Mouse (Mus musculus): Measurements from ENCODE around the gene Tut1.
"Not testable (repeated sequence)": the region's sequence is repeated elsewhere in the genome, so short reads cannot be mapped to it uniquely, and the experiment has no call there.

Gene Tut1

GRCm38 (mm10) chr19:8984255-8984868 lies 30.7 kb downstream of the Tut1 start:
- peak; percentile 52 for DNase-seq

DNA sequence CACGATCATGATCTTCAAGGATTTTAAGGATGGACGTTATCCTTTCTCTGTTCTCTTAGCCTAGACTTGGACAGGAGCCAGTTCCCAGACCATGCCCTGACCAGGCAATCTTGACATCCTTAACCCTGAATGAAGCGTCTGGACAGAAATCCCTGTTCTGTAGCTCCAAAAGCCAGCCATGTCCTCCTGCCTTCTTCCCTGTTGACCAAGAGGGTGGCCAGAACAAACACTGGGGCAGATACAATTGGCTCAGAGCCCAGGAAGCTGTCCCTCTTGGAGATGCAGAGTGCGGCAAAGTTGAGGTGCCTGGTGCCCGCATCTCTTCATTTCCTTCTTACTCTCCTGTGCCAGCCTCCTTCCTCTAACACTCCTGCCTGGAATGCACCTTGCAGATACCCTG lies 32.2 kb downstream of the Tut1 start:
- DNase-seq: no peak

GRCm38 (mm10) chr19:8987816-8988215 lies 34.2 kb downstream of the Tut1 start:
- no peak for DNase-seq

- DNase-seq: no peak
Measured at GRCm38 (mm10) chr19:8988346-8989065, 34.9 kb downstream of the Tut1 start.

GRCm38 (mm10) chr19:8989066-8989566 lies 35.5 kb downstream of the Tut1 start, which contains the start of gene Ahnak:
Gene Ahnak (plus strand): TSS chr19:8989284.
- DNase-seq: peak; percentile 56

GRCm38 (mm10) chr19:8989567-8990431 lies 36.2 kb downstream of the Tut1 start:
- peak; percentile 76 for DNase-seq

DNA sequence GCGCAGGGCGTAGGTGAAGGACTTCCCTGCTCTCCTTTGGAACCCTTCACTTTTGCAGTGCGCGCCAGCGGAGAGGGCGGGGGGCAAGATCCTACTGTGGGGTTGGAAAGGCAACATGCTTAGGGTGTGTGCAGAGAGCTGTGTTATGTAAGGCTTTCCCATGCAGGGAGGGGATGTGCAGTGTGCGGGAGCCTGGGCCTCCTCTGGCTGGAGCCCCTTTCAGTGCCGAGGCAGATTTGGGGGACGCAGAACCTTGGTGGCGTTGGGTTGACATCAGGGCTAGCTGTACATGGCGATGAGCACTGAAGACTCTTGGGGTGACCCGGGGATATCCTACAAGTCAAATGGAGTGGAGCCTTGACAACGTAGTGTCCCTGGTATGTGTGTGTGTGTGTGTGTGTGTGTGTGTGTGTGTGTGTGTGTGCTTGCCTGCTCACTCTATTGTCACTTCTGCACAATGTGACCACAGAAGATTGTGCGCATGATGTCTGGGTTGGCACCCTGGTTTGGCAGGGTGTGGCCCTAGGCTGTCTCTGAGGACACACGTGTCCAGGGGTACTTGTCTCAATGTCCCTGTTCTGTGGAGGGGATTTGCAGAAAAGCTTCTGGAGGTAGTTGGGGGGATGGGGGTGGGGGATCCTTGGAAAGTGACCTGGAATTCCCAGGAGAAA lies 36.9 kb downstream of the Tut1 start:
- peak; percentile 32 for DNase-seq

- DNase-seq: no peak
Measured at GRCm38 (mm10) chr19:8991245-8991870, 37.7 kb downstream of the Tut1 start.

- DNase-seq: no peak
Measured at GRCm38 (mm10) chr19:8991871-8992735, 38.5 kb downstream of the Tut1 start.

DNA sequence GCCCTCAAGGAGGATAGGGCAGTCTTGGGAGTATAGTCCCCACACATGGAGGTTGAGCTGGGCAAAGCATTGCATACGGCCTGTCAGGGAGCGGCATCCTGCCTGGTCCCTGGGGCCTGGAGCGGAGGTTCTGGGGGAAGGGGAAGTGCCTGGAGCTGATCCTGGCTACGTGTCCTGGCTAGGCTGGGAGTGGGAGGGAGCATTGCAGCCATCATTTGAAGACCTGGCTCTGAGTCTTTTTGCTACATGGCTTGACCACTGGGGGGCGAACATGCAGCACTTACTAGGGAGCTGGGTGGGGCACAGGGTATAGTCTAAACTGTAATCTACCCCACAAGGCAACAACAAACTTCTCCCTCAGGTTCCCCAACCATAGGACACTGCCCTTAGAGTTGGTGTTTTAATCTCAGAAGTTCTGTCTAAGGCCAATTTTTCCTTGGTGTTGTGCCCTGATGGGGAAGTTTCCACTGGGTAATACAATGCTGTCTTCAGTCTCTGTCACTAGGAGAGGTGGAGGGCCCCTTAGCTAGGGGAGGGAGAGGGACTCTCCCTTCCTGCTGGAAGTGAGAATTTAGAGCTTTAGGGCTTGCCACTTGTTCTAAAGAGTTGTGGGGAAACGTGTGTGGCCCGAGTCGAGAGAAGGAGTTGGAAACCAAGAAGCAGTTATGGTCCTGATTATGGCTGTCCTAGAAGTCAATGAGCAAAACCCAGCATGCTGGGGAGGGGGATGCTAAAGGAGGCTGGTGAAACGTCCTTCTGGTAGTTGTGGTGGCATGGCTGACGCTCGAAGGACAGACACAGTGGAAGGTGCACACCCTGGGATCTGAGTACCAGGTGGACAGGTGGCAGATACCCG lies 39.4 kb downstream of the Tut1 start:
- DNase-seq: peak; percentile 94

GRCm38 (mm10) chr19:8993625-8993912 lies 39.9 kb downstream of the Tut1 start:
- DNase-seq: no peak

DNA sequence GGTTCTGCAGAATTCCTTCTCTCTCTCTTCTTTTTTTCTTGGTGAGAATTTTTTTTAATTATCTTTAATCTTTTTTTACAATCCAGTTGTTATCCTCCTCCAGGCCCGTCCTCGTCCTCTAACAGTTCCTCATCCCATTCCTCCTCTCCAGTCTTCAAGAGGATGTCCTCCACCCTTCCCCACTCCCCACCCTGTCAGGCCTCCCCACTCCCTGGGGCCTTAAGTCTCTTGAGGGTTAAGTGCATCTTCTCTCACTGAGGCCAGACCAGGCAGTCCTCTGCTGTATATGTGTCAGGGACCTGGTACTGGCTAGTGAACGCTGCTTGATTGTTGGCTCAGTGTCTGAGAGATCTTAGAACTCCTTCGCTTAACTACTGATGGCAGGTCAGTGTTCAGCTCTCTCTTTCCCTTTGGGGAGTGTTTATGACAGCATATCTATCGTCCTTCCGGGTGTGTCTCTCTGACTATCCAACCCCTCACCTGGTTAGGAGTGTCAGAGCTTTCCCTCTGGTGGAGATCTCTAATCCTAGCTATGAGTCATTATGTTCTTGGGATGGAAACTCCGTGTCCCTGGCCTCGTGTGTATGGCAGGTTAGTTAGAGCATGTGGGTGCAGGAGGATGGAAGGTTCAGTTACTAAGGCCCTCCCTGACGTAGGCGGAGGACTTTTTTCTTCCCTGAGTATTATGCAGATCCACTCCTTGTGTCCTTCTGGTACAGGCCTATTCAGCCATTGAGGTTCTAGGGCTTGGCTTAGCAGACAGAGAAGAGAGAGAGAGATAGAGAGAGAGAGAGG lies 41.4 kb downstream of the Tut1 start:
- no peak for DNase-seq

- no peak for DNase-seq
Measured at GRCm38 (mm10) chr19:8996601-8997000, 43.0 kb downstream of the Tut1 start.

DNA sequence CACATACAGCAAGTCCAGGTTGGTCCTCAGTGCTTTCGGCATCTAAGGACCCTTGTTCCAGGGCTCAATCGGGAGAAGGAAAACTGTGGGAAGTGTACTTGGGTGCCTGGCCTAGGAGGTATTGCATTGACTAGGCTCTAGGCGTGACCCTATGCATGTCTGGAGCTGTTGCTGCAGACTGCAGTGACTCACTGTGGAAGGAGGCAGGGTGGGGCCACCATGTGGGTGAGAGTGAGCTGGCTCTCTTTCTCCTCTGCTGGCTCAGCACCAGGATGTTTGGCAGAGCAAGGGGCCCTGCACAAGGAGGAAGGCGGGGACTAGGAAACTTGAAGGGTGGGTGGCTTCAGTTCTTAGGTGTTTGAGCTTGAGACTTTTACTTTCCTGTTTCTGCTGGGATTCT lies 43.9 kb downstream of the Tut1 start:
- peak; percentile 83 for DNase-seq

GRCm38 (mm10) chr19:8998546-8998945 lies 44.9 kb downstream of the Tut1 start:
- DNase-seq: no peak

- DNase-seq: no peak
Measured at GRCm38 (mm10) chr19:8999223-8999622, 45.6 kb downstream of the Tut1 start.

DNA sequence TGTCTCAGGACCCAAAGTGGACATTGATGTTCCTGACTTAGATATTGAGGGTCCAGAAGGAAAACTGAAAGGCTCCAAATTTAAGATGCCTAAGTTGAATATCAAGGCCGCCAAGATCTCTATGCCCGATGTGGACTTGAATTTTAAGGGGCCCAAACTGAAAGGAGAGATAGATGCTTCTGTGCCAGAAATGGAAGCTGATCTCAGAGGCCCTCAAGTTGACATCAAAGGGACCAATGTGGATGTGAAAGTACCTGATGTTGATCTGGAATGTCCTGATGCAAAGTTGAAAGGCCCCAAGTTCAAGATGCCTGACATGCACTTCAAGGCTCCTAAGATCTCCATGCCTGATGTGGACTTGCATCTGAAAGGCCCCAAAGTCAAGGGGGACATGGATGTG lies 53.3 kb downstream of the Tut1 start:
- not testable (repeated sequence) for DNase-seq

Measured in thymus, postnatal 4 days (tissue).